Comparison of ENCODE assay signal across 7 mouse cellular contexts in the genomic region with DNA sequence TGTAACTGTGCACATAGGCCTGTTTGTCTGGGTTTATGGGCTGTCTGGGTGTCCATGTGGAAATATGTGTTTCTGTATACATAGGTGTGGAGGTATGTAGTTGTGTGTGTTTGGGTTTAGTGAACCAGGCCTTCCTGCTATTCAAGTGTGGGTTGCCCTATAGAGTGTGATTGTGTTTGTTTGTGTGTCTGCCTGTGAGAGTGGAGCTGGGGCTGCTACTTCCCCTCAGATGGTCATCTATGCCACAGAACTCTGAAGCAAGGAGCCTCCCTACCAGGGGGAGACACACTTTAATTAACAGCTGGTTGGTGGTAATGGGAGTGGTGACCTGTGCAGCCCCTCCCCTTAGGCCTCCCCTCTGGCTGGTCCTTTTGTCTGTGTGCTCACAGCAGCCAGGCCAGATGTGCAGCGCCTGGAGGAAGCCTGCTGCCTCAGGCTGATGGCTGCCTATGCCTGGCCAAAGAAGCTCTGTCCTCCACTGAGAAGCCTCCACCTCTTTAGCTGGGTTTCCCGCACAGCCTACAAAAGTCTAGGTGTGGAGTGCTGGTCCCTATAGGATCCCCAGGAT. TPM values are rescaled to one million over a fixed set of nuclear protein-coding genes. Genes with fewer than 3 reads are reported as not detected.
DNase-seq lines count a peak whose midpoint lies in the region; ATAC-seq and TF ChIP-seq lines count a peak whose summit lies in the region.

No protein-coding gene starts in this region.

- peak overlapping the region; percentile 60 to 90 for H3K4me3 ChIP-seq in ES-E14 (ENCODE audit: insufficient read depth in 1 of 2, low read depth in 1 of 2, low read length in 2 of 2, poor library complexity in 1 of 2, severe bottlenecking in 1 of 2)
- H3K4me3 ChIP-seq in heart, embryonic 14.5 days (ENCODE audit: control insufficient read depth in 1 of 2, insufficient read depth in 1 of 2, low read depth in 1 of 2, low read length in 2 of 2): peak overlapping the region; percentile 58 to 68
- H3K4me3 ChIP-seq in limb, embryonic 15.5 days: peak overlapping the region; percentile 53

- in situ Hi-C loops in ES-E14 (cut with MboI; ENCODE audit: low sequenced_read_pairs in 2 of 2, unreplicated experiment in 2 of 2): no loop called here

- peaks cover 3% of the 10 kb centered on the region; the same call in 1 of the 2 replicates for H3K36me3 ChIP-seq in ES-E14 (ENCODE audit: control insufficient read depth, insufficient read depth, low read length, poor library complexity, severe bottlenecking)
- peaks cover 12% of the 10 kb centered on the region for H3K36me3 ChIP-seq in heart, embryonic 14.5 days (ENCODE audit: control insufficient read depth, insufficient read depth, low read length)
- peaks cover 22% of the 10 kb centered on the region for H3K36me3 ChIP-seq in limb, embryonic 15.5 days

- no peak overlapping the region for H3K9ac ChIP-seq in ES-E14 (ENCODE audit: insufficient read depth, low read depth, low read length, poor library complexity, severe bottlenecking)
- H3K9ac ChIP-seq in heart, embryonic 14.5 days (ENCODE audit: low read length): peak overlapping the region; percentile 83
- peak overlapping the region; percentile 47 for H3K9ac ChIP-seq in limb, embryonic 15.5 days

- H3K27ac ChIP-seq in ES-E14 (ENCODE audit: insufficient read depth, low read depth, low read length, poor library complexity, severe bottlenecking): no peak overlapping the region
- H3K27ac ChIP-seq in heart, embryonic 14.5 days (replicated peaks in 1 of 2; ENCODE audit: control insufficient read depth in 1 of 2, insufficient read depth in 1 of 2, low read depth in 2 of 2, low read length in 2 of 2): peak overlapping the region; percentile 72 to 73; a peak in 3 of 4 replicates
- peak overlapping the region; percentile 84 for H3K27ac ChIP-seq in limb, embryonic 15.5 days

- H3K9me3 ChIP-seq in ES-E14 (ENCODE audit: control insufficient read depth, insufficient read depth, low read depth, low read length): no peaks in the 10 kb centered on the region
- no peaks in the 10 kb centered on the region for H3K9me3 ChIP-seq in heart, embryonic 14.5 days (ENCODE audit: control insufficient read depth, low read length)
- H3K9me3 ChIP-seq in limb, embryonic 15.5 days: no peaks in the 10 kb centered on the region

- H3K4me1 ChIP-seq in ES-E14 (ENCODE audit: control insufficient read depth in 2 of 2, insufficient read depth in 2 of 2, low read length in 2 of 2, poor library complexity in 1 of 2): peaks cover 3 to 15% of the 10 kb centered on the region in 2 experiments; a peak in 2 of 4 replicates
- H3K4me1 ChIP-seq in heart, embryonic 14.5 days (ENCODE audit: control insufficient read depth in 2 of 2, insufficient read depth in 2 of 2, low read length in 2 of 2): peaks cover 4 to 11% of the 10 kb centered on the region in 2 experiments; a peak in 2 of 4 replicates
- peaks cover 36% of the 10 kb centered on the region for H3K4me1 ChIP-seq in limb, embryonic 15.5 days

- no peaks in the 10 kb centered on the region for H3K27me3 ChIP-seq in heart, embryonic 14.5 days (ENCODE audit: control insufficient read depth, insufficient read depth, low read length)
- H3K27me3 ChIP-seq in limb, embryonic 15.5 days: no peaks in the 10 kb centered on the region

- peak; percentile 9 for DNase-seq in ES-E14 (ENCODE audit: low read depth, low spot score)
- DNase-seq in embryo, embryonic 10 days (ENCODE audit: low spot score): peak; percentile 72
- DNase-seq in adrenal gland, postnatal 36 days: no peak

- WGBS in heart, embryonic 14.5 days: 34% methylated on average over 2 of the region's 2 CpGs
- 8% methylated on average over 2 of the region's 2 CpGs for WGBS in limb, embryonic 15.5 days

- H3K4me2 ChIP-seq in heart, embryonic 14.5 days (ENCODE audit: low read length): peak overlapping the region; percentile 75
- H3K4me2 ChIP-seq in limb, embryonic 15.5 days: peak overlapping the region; percentile 72

- ATAC-seq in heart, embryonic 14.5 days (ENCODE audit: insufficient number of reproducible peaks, insufficient read depth, low FRiP score, low read depth): no peak
- ATAC-seq in limb, embryonic 15.5 days (ENCODE audit: insufficient number of reproducible peaks, low FRiP score, low TSS enrichment, low read depth): 0 out of 2 replicates have a peak, but pooled peaks have one; percentile 26
- peak; percentile 44; the same call in 1 of the 2 replicates for ATAC-seq in monocyte, adult 5-6 weeks (replicated peaks; ENCODE audit: insufficient number of reproducible peaks, low FRiP score, low TSS enrichment, poor library complexity, severe bottlenecking)
- no peak for ATAC-seq in activated CD4-positive, CD25-positive, alpha-beta regulatory T cell, adult 4 months

TF ChIP-seq in ES-E14, 5 proteins besides CTCF, POLR2A, EP300 and RAD21:
- no peak for TF ChIP-seq CHD2 (IDR thresholded peaks at IDR 0.05; ENCODE audit: low read depth, low read length)
- no peak for TF ChIP-seq HCFC1 (IDR thresholded peaks at IDR 0.05; ENCODE audit: borderline replicate concordance, insufficient read depth, low read length)
- TF ChIP-seq ZC3H11A (IDR thresholded peaks at IDR 0.05; ENCODE audit: borderline replicate concordance, low read depth, low read length): no peak
- TF ChIP-seq MAFK (IDR thresholded peaks at IDR 0.05; ENCODE audit: insufficient read depth, low read depth, low read length): no peak
- no peak for TF ChIP-seq ZNF384 (IDR thresholded peaks at IDR 0.05; ENCODE audit: low read depth, low read length)

RNA-seq across cellular contexts. Expression of gene Adamts10, which starts 0.9 kb away (rescaled TPM):
- 17.5 and 25.8 TPM in 2 replicates for total RNA-seq in ES-E14 (2012; rRNA removed)
- 28.9 and 32.7 TPM in 2 replicates for polyA plus RNA-seq in heart, embryonic 14.5 days (2014; fragmentation: Nextera tagmentation; extraction: Ambion mirVana)
- 91.1 and 94.0 TPM in 2 replicates for polyA plus RNA-seq in limb, embryonic 15.5 days (2015; fragmentation: Nextera tagmentation; extraction: Ambion mirVana)
- total RNA-seq in monocyte, adult 5-6 weeks (2017): 71.1 to 159 TPM (median 83.0 TPM) in 3 replicates
- polyA plus RNA-seq in activated CD4-positive, CD25-positive, alpha-beta regulatory T cell, adult 4 months (2017; shearing (Covaris generic)): 10 to 100 TPM; 49.7 to 56.7 TPM
- 10 to 100 TPM; 22.3 to 29.7 TPM for total RNA-seq in adrenal gland, postnatal 36 days (2021)

RNA-seq across cellular contexts. Expression of gene Myo1f, which starts 30.6 kb away (rescaled TPM):
- 11.9 and 13.8 TPM in 2 replicates for total RNA-seq in ES-E14 (2012; rRNA removed)
- 2.1 and 4.0 TPM in 2 replicates for polyA plus RNA-seq in heart, embryonic 14.5 days (2014; fragmentation: Nextera tagmentation; extraction: Ambion mirVana)
- polyA plus RNA-seq in limb, embryonic 15.5 days (2015; fragmentation: Nextera tagmentation; extraction: Ambion mirVana): 5.6 and 6.2 TPM in 2 replicates
- 541 to 588 TPM (median 587 TPM) in 3 replicates for total RNA-seq in monocyte, adult 5-6 weeks (2017)
- polyA plus RNA-seq in activated CD4-positive, CD25-positive, alpha-beta regulatory T cell, adult 4 months (2017; shearing (Covaris generic)): 10 to 100 TPM; 70.7 to 88.5 TPM
- 1 to 10 TPM; 2.1 to 3.3 TPM for total RNA-seq in adrenal gland, postnatal 36 days (2021)

Comparison
In these comparisons a context has a peak if more than half of its experiments do, and no peak if none do; other contexts are left out.
1. DNase-seq: peak in ES-E14 (single experiment) and embryo, embryonic 10 days (single experiment); none in adrenal gland, postnatal 36 days (0 of 2).
2. ATAC-seq: peak in limb, embryonic 15.5 days (single experiment) and monocyte, adult 5-6 weeks (single experiment); none in heart, embryonic 14.5 days (single experiment) and activated CD4-positive, CD25-positive, alpha-beta regulatory T cell, adult 4 months (single experiment).
3. RNA of gene Myo1f, which starts 30.6 kb away (total RNA-seq): 541 to 588 TPM in monocyte, adult 5-6 weeks; 11.9 to 13.8 TPM in ES-E14 and 2.1 to 3.3 TPM in adrenal gland, postnatal 36 days; every median in the first group is over 10 times any median in the second.
4. Peak in every context shown above with its lines, with median percentiles within 50 percentile points of each other: H3K4me3 ChIP-seq.